Mouse (Mus musculus) forebrain, embryonic 14.5 days (tissue): ENCODE measurements at regions not wholly inside any gene's neighbourhood (a gene's known extent, or its start where the extent isn't known, plus 50 kb on each side); places are given as distances from the start of the nearest gene placed in this dataset.
"Not testable (repeated sequence)": the region's sequence is repeated elsewhere in the genome, so short reads cannot be mapped to it uniquely, and the experiment has no call there.

Source experiments
- ATAC-seq: fragments of 200-750 bp; cut with Nextera tagmentation; 2 replicates; pipeline ENCODE4 v1.8.0; 2017; ENCODE audit warnings: mild to moderate bottlenecking, moderate library complexity
- DNase-seq: peaks from one replicate; pipeline ENCODE4 v3.0.0-alpha.2; 2015; ENCODE audit warnings: low spot score
- H3K27ac ChIP-seq: fragments of 300-500 bp; sonication (generic); 2 replicates; pipeline ENCODE4 v1.5.1; 2014; ENCODE audit warnings: low read depth, mild to moderate bottlenecking, control low read depth, low read length, moderate library complexity
- H3K27me3 ChIP-seq: fragments of 300-500 bp; sonication (generic); replicated peaks from 2 replicates; pipeline ENCODE4 v1.6.1; 2014; ENCODE audit warnings: low read length, control low read depth, mixed read lengths; ENCODE audit not compliant: control insufficient read depth, insufficient read depth
- H3K36me3 ChIP-seq: fragments of 300-500 bp; sonication (generic); 2 replicates; pipeline ENCODE4 v1.6.1; 2014; ENCODE audit warnings: low read length, control low read depth; ENCODE audit not compliant: control insufficient read depth, insufficient read depth
- H3K4me1 ChIP-seq: fragments of 300-500 bp; sonication (generic); 2 replicates; pipeline ENCODE4 v1.6.1; 2014; ENCODE audit warnings: antibody characterized with exemption, low read length, control low read depth; ENCODE audit not compliant: control insufficient read depth, insufficient read depth
- H3K4me2 ChIP-seq: fragments of 300-500 bp; sonication (generic); 2 replicates; pipeline ENCODE4 v1.6.1; 2014; ENCODE audit warnings: mild to moderate bottlenecking, control low read depth, low read length
- H3K4me3 ChIP-seq: fragments of 300-500 bp; sonication (generic); 2 replicates; pipeline ENCODE4 v1.5.1; 2014; ENCODE audit warnings: low read depth, low read length, control low read depth
- H3K9ac ChIP-seq: fragments of 300-500 bp; sonication (generic); 2 replicates; pipeline ENCODE4 v1.6.1; 2014; ENCODE audit warnings: mild to moderate bottlenecking, low read length, control low read depth, moderate library complexity
- H3K9me3 ChIP-seq: fragments of 300-500 bp; sonication (generic); replicated peaks from 2 replicates; pipeline ENCODE4 v1.6.1; 2016; ENCODE audit warnings: low read length, control low read depth, mixed read lengths; ENCODE audit not compliant: control insufficient read depth
- WGBS: fragments of 180-500 bp; shearing (Covaris S2); extraction: QIAGEN DNeasy Blood & Tissue Kit; methylation state at CpG from one replicate; pipeline ENCODE4 v1.1.7; 2014; 5-methylcytosine and 5-hydroxymethylcytosine counted together

- Histone ChIP-seq H3K9me3 (no peaks in the 10 kb centered on the region), H3K27me3 (no peaks in the 10 kb centered on the region)
- DNase-seq, result no peak
Observed at GRCm38 (mm10) chr4:93638207-93638606, 302.9 kb upstream of the Tusc1 start.

GRCm38 (mm10) chr4:93598474-93598873 is 263.2 kb upstream of the Tusc1 start:
- DNase-seq (no peak), ATAC-seq (no peak)
- Histone ChIP-seq H3K9ac (no peak overlapping the region), H3K4me3 (no peak overlapping the region), H3K4me1 (no peaks in the 10 kb centered on the region), H3K27me3 (no peaks in the 10 kb centered on the region), H3K27ac (no peak overlapping the region), H3K36me3 (no peaks in the 10 kb centered on the region), H3K9me3 (no peaks in the 10 kb centered on the region), H3K4me2 (no peak overlapping the region)
- 100% methylated on average over 1 of the region's 1 CpGs for WGBS

More at GRCm38 (mm10) chr4:93638207-93638606, 302.9 kb upstream of the Tusc1 start:
- Histone ChIP-seq H3K4me3 (no peak overlapping the region), H3K27ac (no peak overlapping the region), H3K4me1 (no peaks in the 10 kb centered on the region), H3K9ac (no peak overlapping the region), H3K36me3 (no peaks in the 10 kb centered on the region), H3K4me2 (no peak overlapping the region)
- 92% methylated on average over 1 of the region's 1 CpGs for WGBS
- no peak for ATAC-seq

GRCm38 (mm10) chr4:93584328-93584727 is 249.0 kb upstream of the Tusc1 start:
- H3K4me1 ChIP-seq, result no peaks in the 10 kb centered on the region
- H3K27ac ChIP-seq, result no peak overlapping the region
- WGBS, result 92% methylated on average over 1 of the region's 1 CpGs
- no peak overlapping the region for H3K4me2 ChIP-seq
- H3K4me3 ChIP-seq, result no peak overlapping the region
- no peak overlapping the region for H3K9ac ChIP-seq
- no peaks in the 10 kb centered on the region for H3K9me3 ChIP-seq
- ATAC-seq (no peak), DNase-seq (no peak)
- H3K27me3 ChIP-seq, result no peaks in the 10 kb centered on the region
- H3K36me3 ChIP-seq, result no peaks in the 10 kb centered on the region

- H3K27me3 ChIP-seq, result no peaks in the 10 kb centered on the region
- H3K9me3 ChIP-seq, result no peaks in the 10 kb centered on the region
- no peaks in the 10 kb centered on the region for H3K36me3 ChIP-seq
- no peak for ATAC-seq
- DNase-seq, result no peak
- 75% methylated on average over 4 of the region's 4 CpGs for WGBS
- H3K4me2 ChIP-seq, result no peak overlapping the region
- no peak overlapping the region for H3K4me3 ChIP-seq
- no peak overlapping the region for H3K9ac ChIP-seq
- H3K27ac ChIP-seq, result no peak overlapping the region
- H3K4me1 ChIP-seq, result no peaks in the 10 kb centered on the region
Observed at GRCm38 (mm10) chr4:93583670-93584303, 248.5 kb upstream of the Tusc1 start.

- 88% methylated on average over 5 of the region's 5 CpGs for WGBS
Observed at GRCm38 (mm10) chr4:93579343-93579742, 244.0 kb upstream of the Tusc1 start.

GRCm38 (mm10) chr4:93567487-93568259 is 232.4 kb upstream of the Tusc1 start:
- DNase-seq (peak; percentile 43), ATAC-seq (0 out of 2 replicates have a peak, but pooled peaks have one; percentile 18)
- no peak overlapping the region for H3K4me3 ChIP-seq
- no peaks in the 10 kb centered on the region for H3K36me3 ChIP-seq
- WGBS, result 84% methylated on average over 5 of the region's 5 CpGs
- no peaks in the 10 kb centered on the region for H3K4me1 ChIP-seq
- H3K9me3 ChIP-seq, result no peaks in the 10 kb centered on the region
- H3K27me3 ChIP-seq, result no peaks in the 10 kb centered on the region
- no peak overlapping the region for H3K4me2 ChIP-seq
- H3K9ac ChIP-seq, result no peak overlapping the region
- H3K27ac ChIP-seq, result no peak overlapping the region

More at GRCm38 (mm10) chr4:93579343-93579742, 244.0 kb upstream of the Tusc1 start:
- Histone ChIP-seq H3K9me3 (no peaks in the 10 kb centered on the region), H3K4me2 (no peak overlapping the region), H3K4me3 (no peak overlapping the region), H3K36me3 (no peaks in the 10 kb centered on the region), H3K27ac (no peak overlapping the region), H3K9ac (no peak overlapping the region), H3K27me3 (no peaks in the 10 kb centered on the region), H3K4me1 (no peaks in the 10 kb centered on the region)
- no peak for DNase-seq
- no peak for ATAC-seq

GRCm38 (mm10) chr4:93555787-93556760 is 220.8 kb upstream of the Tusc1 start:
- WGBS, result 82% methylated on average over 5 of the region's 5 CpGs
- ATAC-seq (no peak), DNase-seq (no peak)
- Histone ChIP-seq H3K4me1 (no peaks in the 10 kb centered on the region), H3K4me2 (no peak overlapping the region), H3K27me3 (no peaks in the 10 kb centered on the region), H3K4me3 (no peak overlapping the region), H3K9me3 (no peaks in the 10 kb centered on the region), H3K9ac (no peak overlapping the region), H3K27ac (no peak overlapping the region), H3K36me3 (no peaks in the 10 kb centered on the region)

GRCm38 (mm10) chr4:93555181-93555580 is 219.9 kb upstream of the Tusc1 start:
- not testable (repeated sequence) for H3K9ac ChIP-seq

More at GRCm38 (mm10) chr4:93555181-93555580, 219.9 kb upstream of the Tusc1 start:
- not testable (repeated sequence) for H3K9me3 ChIP-seq, H3K27ac ChIP-seq, H3K27me3 ChIP-seq, H3K36me3 ChIP-seq, H3K4me3 ChIP-seq, ATAC-seq, H3K4me1 ChIP-seq, H3K4me2 ChIP-seq, DNase-seq
- 80% methylated on average over 2 of the region's 2 CpGs for WGBS
